Mouse (Mus musculus) limb, embryonic 11.5 days (tissue): ENCODE results near the gene Cfap43. TPM values are rescaled to one million over a fixed set of nuclear protein-coding genes. Genes with fewer than 3 reads are reported as not detected.
"Not testable (repeated sequence)": the region's sequence is repeated elsewhere in the genome, so short reads cannot be mapped to it uniquely, and the experiment has no call there.

Source experiments
- ATAC-seq: fragments of 200-750 bp; cut with Nextera tagmentation; 2 replicates; pipeline ENCODE4 v1.8.0; 2017; ENCODE audit warnings: low read depth; ENCODE audit not compliant: insufficient number of reproducible peaks, low FRiP score, low TSS enrichment
- DNase-seq: peaks from one replicate; pipeline ENCODE4 v3.0.0-alpha.2; 2015; ENCODE audit warnings: low spot score
- H3K27ac ChIP-seq: fragments of 300-500 bp; sonication (generic); replicated peaks from 2 replicates; pipeline ENCODE4 v1.5.1; 2014; ENCODE audit warnings: low read depth, mild to moderate bottlenecking, low read length
- H3K27me3 ChIP-seq: fragments of 300-500 bp; sonication (generic); 2 replicates; pipeline ENCODE4 v1.6.1; 2014; ENCODE audit warnings: mild to moderate bottlenecking, low read length, mixed read lengths; ENCODE audit not compliant: control insufficient read depth, insufficient read depth
- H3K36me3 ChIP-seq: fragments of 300-500 bp; sonication (generic); 2 replicates; pipeline ENCODE4 v1.6.1; 2014; ENCODE audit warnings: mild to moderate bottlenecking, low read length, moderate library complexity, mixed read lengths; ENCODE audit not compliant: control insufficient read depth, insufficient read depth
- H3K4me1 ChIP-seq: fragments of 300-500 bp; sonication (generic); 2 replicates; pipeline ENCODE4 v1.6.1; 2014; ENCODE audit warnings: low read length, mixed read lengths; ENCODE audit not compliant: control insufficient read depth, insufficient read depth
- H3K4me2 ChIP-seq: fragments of 300-500 bp; sonication (generic); 2 replicates; pipeline ENCODE4 v1.6.1; 2014; ENCODE audit warnings: low read depth, mild to moderate bottlenecking, moderate library complexity; ENCODE audit not compliant: severe bottlenecking
- H3K4me3 ChIP-seq: fragments of 300-500 bp; sonication (generic); 2 replicates; pipeline ENCODE4 v1.5.1; 2014; ENCODE audit warnings: low read depth, low read length
- H3K9ac ChIP-seq: fragments of 300-500 bp; sonication (generic); 2 replicates; pipeline ENCODE4 v1.6.1; 2014; ENCODE audit warnings: mild to moderate bottlenecking, low read length
- H3K9me3 ChIP-seq: fragments of 300-500 bp; sonication (generic); 2 replicates; pipeline ENCODE4 v1.6.1; 2016; ENCODE audit warnings: low read length; ENCODE audit not compliant: control insufficient read depth
- whole genome bisulfite sequencing: fragments of 180-500 bp; shearing (Covaris S2); extraction: QIAGEN DNeasy Blood & Tissue Kit; methylation state at CpG from one replicate; pipeline ENCODE4 v1.1.7; 2014; 5-methylcytosine and 5-hydroxymethylcytosine counted together
- polyA plus RNA-seq: library from polyadenylated mRNA; unstranded; fragments of >200 nt; fragmentation: Nextera tagmentation; extraction: Ambion mirVana; gene quantifications from 2 replicates; pipeline ENCODE4 v1.2.1, GENCODE M21; 2014

Cfap43 gene
- polyA plus RNA-seq, 1 experiment from 2014 or later = 0.04 TPM

DNA sequence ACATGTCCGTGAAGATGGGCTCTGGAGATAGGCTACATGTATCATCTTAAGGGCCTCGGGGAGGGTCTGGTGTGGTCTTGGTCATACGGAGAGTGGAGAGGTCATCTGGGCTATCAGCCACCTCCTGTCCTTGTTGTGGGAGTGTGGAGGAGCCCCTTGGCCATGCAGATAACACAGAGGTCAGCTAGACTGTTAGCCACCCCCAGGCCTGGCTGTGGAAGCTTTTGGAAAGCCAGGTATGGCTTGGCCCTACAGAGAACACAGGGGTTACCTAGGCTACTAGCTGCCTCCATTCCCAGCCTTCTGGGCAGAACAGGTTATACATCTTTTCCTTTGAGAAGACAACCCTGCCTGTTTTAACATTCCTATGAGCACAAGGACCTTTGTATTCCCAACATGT is 56.5 kb downstream of the Cfap43 start:
- ATAC-seq (no peak), DNase-seq (no peak)
- Histone ChIP-seq H3K27me3 (no peaks in the 10 kb centered on the region), H3K4me1 (no peaks in the 10 kb centered on the region), H3K27ac (no peak overlapping the region), H3K9me3 (no peaks in the 10 kb centered on the region), H3K9ac (no peak overlapping the region), H3K4me2 (no peak overlapping the region), H3K36me3 (peaks cover 8% of the 10 kb centered on the region; the same call in 1 of the 2 replicates), H3K4me3 (no peak overlapping the region)
- WGBS = 98% methylated on average over 3 of the region's 3 CpGs

GRCm38 (mm10) chr19:47859180-47859579 is 59.9 kb downstream of the Cfap43 start:
- WGBS = 94% methylated on average over 8 of the region's 8 CpGs
- Histone ChIP-seq H3K27ac (no peak overlapping the region), H3K9ac (no peak overlapping the region), H3K9me3 (no peaks in the 10 kb centered on the region), H3K36me3 (peaks cover 8% of the 10 kb centered on the region; the same call in 1 of the 2 replicates), H3K4me1 (peaks cover 3% of the 10 kb centered on the region; the same call in 1 of the 2 replicates), H3K27me3 (no peaks in the 10 kb centered on the region), H3K4me3 (no peak overlapping the region), H3K4me2 (no peak overlapping the region)
- ATAC-seq = no peak
- DNase-seq = no peak

DNA sequence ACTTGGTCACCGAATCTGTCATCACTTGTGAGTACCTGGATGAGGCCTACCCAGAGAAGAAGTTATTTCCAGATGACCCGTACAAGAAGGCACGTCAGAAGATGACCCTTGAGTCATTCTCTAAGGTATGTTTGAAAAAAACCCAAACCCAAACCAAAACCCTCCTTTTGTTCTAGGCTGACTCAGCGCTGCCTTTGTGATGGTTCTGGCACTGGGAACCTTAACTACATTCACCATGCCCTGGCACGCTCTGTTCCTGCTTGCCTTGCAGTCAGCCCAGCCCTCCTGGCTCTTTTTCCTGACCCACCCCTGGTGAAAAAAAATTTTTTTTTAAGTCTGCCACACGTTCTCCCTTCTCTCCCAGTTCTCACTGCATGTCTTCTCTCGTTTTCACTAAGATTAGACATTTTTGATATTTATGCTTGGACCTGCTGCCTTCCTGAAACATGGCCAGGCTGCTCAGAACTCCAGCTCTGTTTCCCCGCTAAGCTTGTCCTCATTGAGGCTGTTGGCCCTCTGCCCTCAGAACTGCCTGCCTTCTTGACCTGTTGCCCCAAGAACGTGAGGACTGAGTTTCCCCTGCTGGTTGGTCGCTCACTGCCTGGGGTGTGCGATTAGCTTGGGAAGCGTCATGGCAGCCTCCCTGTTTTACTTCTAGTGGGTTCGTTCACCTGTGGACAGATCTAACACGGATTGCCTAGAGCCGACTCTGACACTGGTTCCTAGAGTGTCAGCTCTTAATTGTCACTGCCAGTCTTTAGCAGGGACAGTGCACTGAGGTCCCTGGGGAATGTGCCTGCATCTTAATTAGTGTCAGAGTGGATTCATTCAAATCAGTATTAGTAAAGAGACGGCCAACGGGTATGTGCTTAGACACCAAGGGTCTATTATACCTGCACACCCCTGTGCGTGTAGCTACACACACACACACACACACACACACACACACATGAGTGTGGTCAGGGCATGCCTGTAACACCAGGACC is 60.8 kb downstream of the Cfap43 start:
- peaks cover 8% of the 10 kb centered on the region; the same call in 1 of the 2 replicates for H3K36me3 ChIP-seq
- H3K9me3 ChIP-seq = no peaks in the 10 kb centered on the region
- no peak overlapping the region for H3K9ac ChIP-seq
- no peak for ATAC-seq
- H3K27me3 ChIP-seq = no peaks in the 10 kb centered on the region
- no peak for DNase-seq
- no peak overlapping the region for H3K27ac ChIP-seq
- H3K4me1 ChIP-seq = peaks cover 3% of the 10 kb centered on the region; the same call in 1 of the 2 replicates
- H3K4me2 ChIP-seq = no peak overlapping the region
- 87% methylated on average over 18 of the region's 18 CpGs for WGBS
- H3K4me3 ChIP-seq = no peak overlapping the region

GRCm38 (mm10) chr19:47854796-47855783 is 64.0 kb downstream of the Cfap43 start, which contains the start of gene Gsto1:
Gsto1 (plus strand) TSS chr19:47854970.
- Histone ChIP-seq H3K9me3 (no peaks in the 10 kb centered on the region), H3K4me1 (peaks cover 3% of the 10 kb centered on the region; the same call in 1 of the 2 replicates), H3K36me3 (0 out of 2 replicates have a peak, but pooled peaks cover 2% of the 10 kb centered on the region), H3K27me3 (no peaks in the 10 kb centered on the region), H3K27ac (peak within 1 kb of the TSS; percentile 84), H3K4me2 (peak within 1 kb of the TSS; percentile 85), H3K9ac (peak within 1 kb of the TSS; percentile 76), H3K4me3 (peak within 1 kb of the TSS; percentile 69)
- WGBS = under 1% methylated on average over 60 of the region's 60 CpGs
- ATAC-seq (peak; percentile 95), DNase-seq (peak; percentile 95)

GRCm38 (mm10) chr19:47853951-47854795 is 64.9 kb downstream of the Cfap43 start:
- peak overlapping the region; percentile 85 for H3K4me2 ChIP-seq
- no peaks in the 10 kb centered on the region for H3K9me3 ChIP-seq
- H3K4me1 ChIP-seq = peaks cover 3% of the 10 kb centered on the region; the same call in 1 of the 2 replicates
- WGBS = 5% methylated on average over 13 of the region's 13 CpGs
- no peaks in the 10 kb centered on the region for H3K36me3 ChIP-seq
- H3K9ac ChIP-seq = peak overlapping the region; percentile 76; the same call in 1 of the 2 replicates
- ATAC-seq (peak; percentile 93), DNase-seq (peak; percentile 55)
- peak overlapping the region; percentile 84 for H3K27ac ChIP-seq
- H3K4me3 ChIP-seq = peak overlapping the region; percentile 69
- no peaks in the 10 kb centered on the region for H3K27me3 ChIP-seq

DNA sequence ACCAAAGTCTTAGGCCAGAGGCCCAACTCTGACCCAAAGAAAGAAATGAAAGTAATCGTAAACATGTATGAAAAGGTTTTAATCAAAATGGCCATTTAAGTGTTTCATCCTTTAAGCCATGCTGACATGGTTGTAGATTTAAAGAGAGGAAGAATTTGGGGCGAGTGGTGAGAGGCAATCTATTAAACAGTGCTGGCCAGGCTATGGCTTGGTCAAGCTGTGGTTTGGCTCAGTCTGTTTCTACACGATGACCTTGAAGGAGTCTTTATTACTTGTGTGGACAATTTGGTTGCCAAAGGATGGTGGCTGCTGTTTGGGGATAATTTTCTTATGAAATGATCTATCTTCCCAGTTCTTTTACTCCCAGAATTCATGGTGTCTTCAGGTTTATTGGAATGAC is 66.0 kb downstream of the Cfap43 start:
- ATAC-seq (no peak), DNase-seq (no peak)
- 73% methylated on average over 3 of the region's 3 CpGs for WGBS
- Histone ChIP-seq H3K4me1 (peaks cover 3% of the 10 kb centered on the region; the same call in 1 of the 2 replicates), H3K36me3 (no peaks in the 10 kb centered on the region), H3K27ac (no peak overlapping the region), H3K9ac (no peak overlapping the region), H3K9me3 (no peaks in the 10 kb centered on the region), H3K4me2 (no peak overlapping the region), H3K27me3 (no peaks in the 10 kb centered on the region), H3K4me3 (no peak overlapping the region)

DNA sequence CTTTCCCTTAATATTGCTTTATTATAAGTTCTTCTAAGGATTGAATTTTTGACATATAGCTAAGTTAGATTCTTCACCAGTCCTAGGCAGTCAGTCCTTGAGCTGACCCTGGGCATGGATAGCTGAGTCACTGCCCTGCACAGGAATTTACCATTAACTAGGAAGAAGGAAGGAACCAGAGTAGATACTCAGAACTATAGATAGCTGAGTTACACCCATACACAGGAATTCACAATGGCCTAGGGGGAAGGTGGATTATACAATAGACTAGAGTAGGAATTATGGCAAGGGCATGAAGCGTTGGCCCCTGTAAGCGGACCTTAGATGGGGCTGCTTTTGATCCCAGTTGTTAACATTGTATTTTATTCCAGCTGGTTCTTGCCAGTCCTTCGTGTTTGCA is 67.0 kb downstream of the Cfap43 start:
- H3K9ac ChIP-seq, H3K4me1 ChIP-seq, H3K9me3 ChIP-seq, H3K36me3 ChIP-seq, DNase-seq, H3K4me2 ChIP-seq, H3K4me3 ChIP-seq, H3K27me3 ChIP-seq, ATAC-seq, H3K27ac ChIP-seq: not testable (repeated sequence)
- WGBS = 86% methylated on average over 3 of the region's 3 CpGs
